Mouse (Mus musculus) hindbrain, embryonic 14.5 days (tissue): ENCODE data around the gene Tbl1xr1. TPM values are rescaled to one million over a fixed set of nuclear protein-coding genes. Genes with fewer than 3 reads are reported as not detected.

ENCODE experiments used
- ATAC-seq: fragments of 200-750 bp; cut with Nextera tagmentation; 2 replicates; pipeline ENCODE4 v1.8.0; 2017; ENCODE audit warnings: moderate number of reproducible peaks, mild to moderate bottlenecking, moderate TSS enrichment, moderate library complexity; ENCODE audit not compliant: low FRiP score
- DNase-seq: peaks from one replicate; pipeline ENCODE4 v3.0.0-alpha.2; 2015; ENCODE audit warnings: low spot score
- H3K27ac ChIP-seq: fragments of 300-500 bp; sonication (generic); 2 replicates; pipeline ENCODE4 v1.5.1; 2014; ENCODE audit warnings: mild to moderate bottlenecking, moderate library complexity
- H3K27me3 ChIP-seq: fragments of 300-500 bp; sonication (generic); 2 replicates; pipeline ENCODE4 v1.6.1; 2014; ENCODE audit warnings: mild to moderate bottlenecking, low read length, mixed read lengths; ENCODE audit not compliant: control insufficient read depth, insufficient read depth
- H3K36me3 ChIP-seq: fragments of 300-500 bp; sonication (generic); replicated peaks from 2 replicates; pipeline ENCODE4 v1.6.1; 2014; ENCODE audit not compliant: control insufficient read depth, insufficient read depth
- H3K4me1 ChIP-seq: fragments of 300-500 bp; sonication (generic); replicated peaks from 2 replicates; pipeline ENCODE4 v1.6.1; 2014; ENCODE audit warnings: antibody characterized with exemption, low read length, mixed read lengths; ENCODE audit not compliant: control insufficient read depth, insufficient read depth
- H3K4me2 ChIP-seq: fragments of 300-500 bp; sonication (generic); replicated peaks from 2 replicates; pipeline ENCODE4 v1.6.1; 2014; ENCODE audit warnings: mild to moderate bottlenecking, moderate library complexity
- H3K4me3 ChIP-seq: fragments of 300-500 bp; sonication (generic); replicated peaks from 2 replicates; pipeline ENCODE4 v1.5.1; 2014; ENCODE audit warnings: mild to moderate bottlenecking, low read length
- H3K9ac ChIP-seq: fragments of 300-500 bp; sonication (generic); 2 replicates; pipeline ENCODE4 v1.6.1; 2014
- H3K9me3 ChIP-seq: fragments of 300-500 bp; sonication (generic); 2 replicates; pipeline ENCODE4 v1.6.1; 2016; ENCODE audit warnings: low read length; ENCODE audit not compliant: control insufficient read depth
- whole genome bisulfite sequencing: fragments of 180-500 bp; shearing (Covaris S2); extraction: QIAGEN DNeasy Blood & Tissue Kit; methylation state at CpG from one replicate; pipeline ENCODE4 v1.1.7; 2014; 5-methylcytosine and 5-hydroxymethylcytosine counted together
- polyA plus RNA-seq: library from polyadenylated mRNA; unstranded; fragments of >200 nt; fragmentation: Nextera tagmentation; extraction: Ambion mirVana; gene quantifications from 2 replicates; pipeline ENCODE4 v1.2.1, GENCODE M21; 2014

Tbl1xr1 gene
- 23.1 and 23.9 TPM in 2 replicates for polyA plus RNA-seq

DNA sequence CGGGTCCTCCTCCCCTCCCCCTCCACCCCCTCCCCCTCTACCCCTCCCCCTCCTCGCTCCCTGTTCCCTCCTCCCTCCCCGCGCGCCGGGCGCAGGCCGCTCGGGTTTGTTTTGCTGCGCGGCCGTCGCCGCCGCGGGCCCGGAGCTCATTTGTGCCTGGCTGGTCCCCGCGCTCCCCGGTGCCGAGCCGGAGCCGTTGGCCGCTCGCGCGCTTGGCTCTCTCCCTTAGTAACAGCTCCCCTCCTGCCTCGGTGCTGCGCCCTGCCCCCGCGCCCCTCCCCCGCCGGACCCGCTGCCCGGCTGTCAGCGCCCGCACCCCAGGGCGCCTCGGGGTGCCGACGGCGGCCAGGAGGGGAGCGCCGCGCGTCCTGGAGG lies at the start of gene Tbl1xr1:
Gene Tbl1xr1, plus strand, starts transcription at position 92 of the 375 bp plus-strand sequence.
- ATAC-seq, result peak; percentile 90
- Histone ChIP-seq H3K9ac (peak within 1 kb of the TSS; percentile 94), H3K9me3 (no peaks in the 10 kb centered on the region), H3K4me1 (peaks cover 47% of the 10 kb centered on the region), H3K36me3 (no peaks in the 10 kb centered on the region), H3K4me2 (peak within 1 kb of the TSS; percentile 77), H3K27ac (peak within 1 kb of the TSS; percentile 99), H3K4me3 (peak within 1 kb of the TSS; percentile 98), H3K27me3 (no peaks in the 10 kb centered on the region)
- 0% methylated on average over 22 of the region's 46 CpGs for WGBS
- peak; percentile 92 for DNase-seq

DNA sequence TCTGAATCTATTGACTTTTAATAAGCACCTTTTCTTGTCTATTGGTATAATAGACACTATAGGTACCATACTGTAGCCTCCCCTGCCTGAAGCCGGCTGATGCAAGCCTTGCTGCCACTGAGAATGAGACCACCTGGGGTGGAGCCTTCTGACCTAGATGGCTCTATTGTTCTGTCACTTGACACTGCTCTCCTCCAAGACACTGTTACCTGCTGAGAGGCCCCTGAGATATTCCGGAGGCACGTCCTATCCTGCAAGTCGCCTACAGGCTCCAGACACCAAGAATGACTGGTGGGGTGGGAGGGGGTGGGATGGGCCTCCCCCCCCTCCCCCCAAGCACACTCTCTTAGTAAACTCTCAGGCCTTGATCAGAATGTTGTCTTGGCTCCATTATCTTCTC lies 38.4 kb upstream of the Tbl1xr1 start:
- Histone ChIP-seq H3K4me2 (no peak overlapping the region), H3K9me3 (no peaks in the 10 kb centered on the region), H3K27me3 (no peaks in the 10 kb centered on the region), H3K4me3 (no peak overlapping the region), H3K9ac (no peak overlapping the region), H3K4me1 (no peaks in the 10 kb centered on the region), H3K27ac (no peak overlapping the region), H3K36me3 (no peaks in the 10 kb centered on the region)
- no peak for ATAC-seq
- no peak for DNase-seq
- 20% methylated on average over 4 of the region's 4 CpGs for WGBS

DNA sequence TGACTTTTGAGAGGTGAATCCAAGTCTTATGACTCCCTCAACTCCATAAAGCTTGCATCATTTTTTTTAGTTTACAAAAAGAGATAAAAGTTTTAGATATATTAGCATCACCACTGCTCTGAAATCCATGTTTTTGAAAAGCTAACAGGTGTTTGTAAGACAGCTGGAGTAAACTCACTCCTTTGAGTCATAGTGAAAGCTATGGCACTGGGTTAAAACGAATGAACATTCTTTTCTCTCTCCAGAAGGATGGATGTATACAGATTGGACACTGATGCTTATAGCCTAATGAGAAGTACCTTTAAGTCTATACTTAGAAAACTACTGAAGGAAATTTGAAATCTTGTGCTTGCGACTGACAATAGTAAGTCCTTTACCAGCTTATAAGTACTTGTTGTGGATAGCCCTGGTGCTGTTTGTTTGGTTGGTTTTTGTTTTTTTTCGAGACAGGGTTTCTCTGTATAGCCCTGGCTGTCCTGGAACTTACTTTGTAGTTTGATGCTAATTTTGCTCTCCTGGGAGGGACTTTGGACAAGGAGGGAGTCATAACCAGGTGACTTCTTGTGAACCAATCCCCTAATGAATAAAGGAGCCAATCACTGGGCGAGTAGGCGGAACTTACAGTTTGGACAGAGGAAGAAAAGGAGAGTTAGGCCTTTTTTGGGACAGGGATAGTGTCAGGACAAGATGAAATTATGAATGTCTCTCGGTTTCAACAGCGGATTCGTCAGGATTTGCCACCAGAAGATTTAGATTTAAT lies 37.2 kb upstream of the Tbl1xr1 start:
- H3K27ac ChIP-seq, result no peak overlapping the region
- H3K4me2 ChIP-seq, result no peak overlapping the region
- WGBS, result 90% methylated on average over 8 of the region's 8 CpGs
- no peaks in the 10 kb centered on the region for H3K27me3 ChIP-seq
- no peak overlapping the region for H3K4me3 ChIP-seq
- H3K4me1 ChIP-seq, result no peaks in the 10 kb centered on the region
- no peaks in the 10 kb centered on the region for H3K36me3 ChIP-seq
- ATAC-seq, result no peak
- H3K9me3 ChIP-seq, result 0 out of 2 replicates have a peak, but pooled peaks cover under 1% of the 10 kb centered on the region
- H3K9ac ChIP-seq, result no peak overlapping the region
- no peak for DNase-seq

DNA sequence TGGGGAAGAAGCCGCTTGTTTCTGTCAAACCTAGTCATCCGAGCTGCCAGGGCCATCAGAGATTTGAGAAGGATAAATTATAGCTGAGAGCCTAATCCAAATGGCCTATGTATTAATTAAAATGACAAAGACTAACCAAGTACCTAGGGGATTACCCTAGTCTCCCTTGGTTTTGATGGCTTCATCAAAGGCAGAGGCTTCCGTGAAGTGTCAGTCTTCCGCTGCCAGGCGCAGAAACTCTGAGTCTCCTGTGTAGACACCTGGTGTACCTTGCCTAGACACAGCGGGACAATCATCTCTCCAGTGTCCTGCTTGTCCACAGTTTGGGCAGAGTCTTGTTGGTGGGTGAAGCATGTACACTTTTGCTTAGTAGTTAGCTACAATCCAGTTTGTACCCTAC lies 35.8 kb upstream of the Tbl1xr1 start:
- Histone ChIP-seq H3K4me1 (no peaks in the 10 kb centered on the region), H3K9me3 (0 out of 2 replicates have a peak, but pooled peaks cover 4% of the 10 kb centered on the region), H3K27me3 (no peaks in the 10 kb centered on the region), H3K36me3 (no peaks in the 10 kb centered on the region), H3K9ac (no peak overlapping the region), H3K4me3 (no peak overlapping the region), H3K4me2 (no peak overlapping the region), H3K27ac (no peak overlapping the region)
- WGBS, result 52% methylated on average over 6 of the region's 6 CpGs
- no peak for DNase-seq
- ATAC-seq, result no peak

DNA sequence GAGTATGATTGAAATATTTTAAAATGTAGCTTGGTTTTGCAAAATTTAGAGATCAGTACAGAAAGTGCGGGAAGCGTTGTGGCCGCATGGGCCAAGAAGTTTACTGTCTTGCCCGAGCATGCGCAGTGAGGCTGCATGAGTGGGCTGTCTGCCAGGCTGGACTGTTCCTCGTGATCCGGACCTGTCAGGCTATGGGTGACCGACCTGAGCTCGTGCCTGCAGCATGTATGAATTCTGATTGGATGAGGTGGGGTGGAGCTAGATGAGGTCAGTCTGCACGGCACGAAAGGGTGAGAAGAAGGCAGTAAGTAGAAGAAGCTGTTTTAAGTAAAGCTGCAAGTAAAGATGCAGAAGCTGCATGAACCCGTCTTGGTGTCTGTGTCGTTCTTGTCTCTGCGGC lies 29.2 kb upstream of the Tbl1xr1 start:
- ATAC-seq (no peak), DNase-seq (no peak)
- Histone ChIP-seq H3K4me2 (no peak overlapping the region), H3K4me1 (no peaks in the 10 kb centered on the region), H3K9ac (no peak overlapping the region), H3K27me3 (no peaks in the 10 kb centered on the region), H3K4me3 (no peak overlapping the region), H3K27ac (no peak overlapping the region), H3K36me3 (no peaks in the 10 kb centered on the region), H3K9me3 (0 out of 2 replicates have a peak, but pooled peaks cover 12% of the 10 kb centered on the region)
- 85% methylated on average over 14 of the region's 14 CpGs for WGBS

DNA sequence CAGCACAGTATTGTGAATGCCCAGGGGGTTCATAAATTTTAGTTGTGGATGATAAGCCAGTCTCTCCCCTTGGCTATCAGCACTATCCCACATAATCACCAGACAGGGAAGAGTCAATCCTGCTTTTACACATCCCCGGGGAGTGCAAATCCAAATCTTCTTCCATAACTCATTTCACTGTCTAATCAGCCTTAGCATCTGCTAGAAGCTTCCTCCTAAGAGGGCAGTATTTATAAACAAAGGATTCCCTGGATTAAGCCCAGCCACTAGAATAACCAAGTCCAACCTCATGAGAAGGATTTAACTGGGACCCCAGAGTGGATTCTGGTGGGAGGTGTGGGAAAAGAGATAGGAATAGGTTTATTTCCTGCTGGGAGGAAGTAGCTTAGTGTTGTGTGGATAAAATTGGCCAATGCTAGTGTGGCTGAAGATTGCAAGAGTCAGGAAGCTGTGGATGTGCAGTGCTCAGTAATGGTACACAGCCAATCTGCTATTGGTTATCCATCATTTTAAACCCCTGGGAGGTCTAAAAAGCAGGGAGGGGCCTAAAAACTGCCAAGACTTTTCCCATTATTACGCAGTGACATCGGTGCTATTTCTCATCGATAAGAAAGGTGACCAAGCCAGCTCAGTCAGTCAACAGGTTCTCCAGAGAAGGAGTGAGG lies 19.7 kb upstream of the Tbl1xr1 start:
- no peak overlapping the region for H3K4me3 ChIP-seq
- no peak for DNase-seq
- H3K4me1 ChIP-seq, result no peaks in the 10 kb centered on the region
- no peak overlapping the region for H3K4me2 ChIP-seq
- no peak overlapping the region for H3K9ac ChIP-seq
- no peaks in the 10 kb centered on the region for H3K27me3 ChIP-seq
- no peak for ATAC-seq
- H3K27ac ChIP-seq, result no peak overlapping the region
- 92% methylated on average over 4 of the region's 4 CpGs for WGBS
- no peaks in the 10 kb centered on the region for H3K9me3 ChIP-seq
- H3K36me3 ChIP-seq, result no peaks in the 10 kb centered on the region

DNA sequence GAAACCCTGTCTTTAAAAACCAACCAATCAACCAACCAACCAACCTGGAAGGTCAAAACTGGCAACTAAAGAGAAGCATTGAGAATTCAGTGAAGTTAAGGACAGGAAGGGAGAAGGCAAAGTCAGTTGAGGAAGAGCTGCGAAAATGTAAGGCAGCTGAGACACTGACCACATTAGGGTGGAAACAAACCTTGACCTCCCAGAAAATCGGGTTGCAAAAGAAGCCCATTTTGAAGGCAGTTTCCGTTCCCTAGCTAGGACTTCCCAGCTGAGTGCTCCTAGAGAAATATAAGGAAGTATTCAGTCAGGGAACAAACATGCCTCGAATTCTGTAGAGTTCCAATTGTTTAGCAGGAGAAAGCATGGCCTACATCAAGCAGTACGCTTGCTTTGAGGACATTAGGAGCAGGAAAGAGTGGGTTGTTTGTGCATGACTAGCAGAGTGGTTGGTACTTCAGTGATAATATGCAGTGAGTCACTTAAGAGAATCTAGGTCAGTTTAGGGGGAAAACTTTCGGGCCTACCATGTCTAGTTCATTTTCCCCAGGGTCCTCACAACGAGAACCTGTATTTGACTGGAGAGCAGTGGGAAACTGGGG lies 18.1 kb upstream of the Tbl1xr1 start:
- Histone ChIP-seq H3K9me3 (no peaks in the 10 kb centered on the region), H3K27me3 (no peaks in the 10 kb centered on the region), H3K36me3 (no peaks in the 10 kb centered on the region), H3K4me3 (no peak overlapping the region), H3K4me1 (no peaks in the 10 kb centered on the region), H3K9ac (no peak overlapping the region), H3K27ac (no peak overlapping the region), H3K4me2 (no peak overlapping the region)
- DNase-seq (no peak), ATAC-seq (no peak)
- 89% methylated on average over 7 of the region's 7 CpGs for WGBS

DNA sequence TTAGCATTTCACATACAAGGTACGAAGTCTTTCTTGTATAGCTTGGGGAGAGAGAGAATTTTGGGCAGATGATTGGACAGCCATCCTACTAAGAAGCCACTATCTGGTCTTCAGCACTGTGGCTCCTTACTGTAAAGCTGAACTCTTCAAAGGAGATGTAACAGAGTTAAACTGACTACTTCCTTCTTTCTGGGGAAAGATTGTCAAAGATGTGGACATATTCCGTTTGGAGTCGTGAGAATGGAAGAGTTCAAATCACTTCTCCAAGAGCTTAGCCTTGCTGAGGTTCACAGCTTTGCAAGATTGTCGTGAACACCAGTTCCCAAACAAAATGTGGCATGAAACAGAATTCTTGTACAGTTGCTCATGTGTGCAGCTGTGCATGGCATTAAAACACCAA lies 15.3 kb upstream of the Tbl1xr1 start:
- Histone ChIP-seq H3K9me3 (no peaks in the 10 kb centered on the region), H3K27ac (no peak overlapping the region), H3K9ac (no peak overlapping the region), H3K36me3 (no peaks in the 10 kb centered on the region), H3K4me2 (no peak overlapping the region), H3K4me3 (no peak overlapping the region), H3K4me1 (no peaks in the 10 kb centered on the region), H3K27me3 (no peaks in the 10 kb centered on the region)
- 89% methylated on average over 4 of the region's 4 CpGs for WGBS
- ATAC-seq (no peak), DNase-seq (no peak)

DNA sequence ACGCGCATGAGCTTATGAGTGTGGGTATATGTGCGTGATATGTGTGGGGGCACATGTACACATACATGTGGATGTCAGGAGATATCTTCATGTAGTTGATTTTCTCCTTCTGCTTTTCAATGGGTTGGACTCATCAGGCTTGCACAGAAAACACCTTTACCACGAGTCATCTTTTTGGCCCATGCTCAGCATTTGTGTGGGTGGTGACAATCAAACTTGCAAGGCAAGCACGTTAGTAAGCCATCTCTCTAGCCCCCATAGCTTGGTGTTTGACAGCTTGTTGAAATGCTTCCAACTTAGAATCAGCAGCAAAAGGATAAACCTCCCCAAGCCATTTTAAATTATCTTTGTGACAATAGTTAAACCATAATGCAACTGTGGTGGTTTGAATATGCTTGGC lies 7.8 kb upstream of the Tbl1xr1 start:
- H3K27me3 ChIP-seq, result no peaks in the 10 kb centered on the region
- ATAC-seq (no peak), DNase-seq (no peak)
- 0 out of 2 replicates have a peak, but pooled peaks cover 6% of the 10 kb centered on the region for H3K4me1 ChIP-seq
- 89% methylated on average over 5 of the region's 5 CpGs for WGBS
- no peak overlapping the region for H3K9ac ChIP-seq
- no peaks in the 10 kb centered on the region for H3K36me3 ChIP-seq
- H3K27ac ChIP-seq, result no peak overlapping the region
- no peaks in the 10 kb centered on the region for H3K9me3 ChIP-seq
- no peak overlapping the region for H3K4me2 ChIP-seq
- no peak overlapping the region for H3K4me3 ChIP-seq
